Mouse (Mus musculus): ENCODE measurements around the gene Spata33. TPM values are rescaled to one million over a fixed set of nuclear protein-coding genes. Genes with fewer than 3 reads are reported as not detected.
"Not testable (repeated sequence)": the region's sequence is repeated elsewhere in the genome, so short reads cannot be mapped to it uniquely, and the experiment has no call there.

Spata33 gene
- polyA plus RNA-seq, 1 experiment from 2014 or later: 3.1 TPM

DNA sequence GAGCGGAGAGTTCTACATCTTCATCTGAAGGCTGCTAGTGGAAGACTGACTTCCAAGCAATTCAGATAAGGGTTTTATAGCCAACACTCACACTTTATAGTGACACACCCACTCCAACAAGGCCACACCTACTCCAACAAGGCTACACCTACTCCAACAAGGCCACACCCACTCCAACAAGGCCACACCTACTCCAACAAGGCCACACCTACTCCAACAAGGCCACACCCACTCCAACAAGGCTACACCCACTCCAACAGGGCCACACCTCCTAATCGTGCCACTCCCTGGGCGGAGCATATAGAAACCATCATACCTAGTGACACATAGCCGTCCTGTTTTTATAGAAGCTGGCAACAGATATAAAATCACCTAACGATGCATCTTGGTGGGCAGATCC lies 15.6 kb upstream of the Spata33 start:
- H3K4me2 ChIP-seq (ENCODE audit: low read length); H3K27ac ChIP-seq (ENCODE audit: low read depth); DNase-seq (ENCODE audit: low spot score); H3K9me3 ChIP-seq (ENCODE audit: control insufficient read depth, low read length); H3K9ac ChIP-seq (ENCODE audit: low read length); ATAC-seq (replicated peaks; ENCODE audit: low FRiP score, low TSS enrichment, low read depth); H3K36me3 ChIP-seq (ENCODE audit: control insufficient read depth, insufficient read depth, low read length); H3K4me1 ChIP-seq (replicated peaks; ENCODE audit: control insufficient read depth, insufficient read depth, low read length); H3K4me3 ChIP-seq (ENCODE audit: low read depth, low read length); H3K27me3 ChIP-seq (replicated peaks; ENCODE audit: control insufficient read depth, insufficient read depth, low read length): not testable (repeated sequence)
- 74% methylated on average over 5 of the region's 5 CpGs for WGBS

DNA sequence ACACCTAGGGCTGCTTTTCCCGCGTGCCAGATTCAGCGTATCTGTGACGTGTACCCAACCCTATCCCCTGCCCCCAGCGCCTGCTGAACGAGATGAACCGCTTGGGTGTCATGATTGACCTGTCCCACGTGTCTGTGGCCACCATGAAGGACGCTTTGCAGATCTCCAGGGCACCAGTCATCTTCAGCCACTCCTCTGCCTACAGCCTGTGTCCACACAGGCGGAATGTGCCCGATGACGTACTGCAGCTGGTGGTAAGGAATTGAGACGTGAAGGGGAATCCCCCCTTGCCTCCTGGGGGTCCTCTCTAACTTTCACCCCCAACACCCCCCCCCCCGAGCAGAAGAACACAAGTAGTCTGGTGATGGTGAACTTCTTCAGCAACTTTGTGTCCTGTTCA lies 12.8 kb upstream of the Spata33 start:
- Histone ChIP-seq H3K4me2 (ENCODE audit: low read length) (no peak overlapping the region), H3K4me1 (replicated peaks; ENCODE audit: control insufficient read depth, insufficient read depth, low read length) (no peaks in the 10 kb centered on the region), H3K9me3 (ENCODE audit: control insufficient read depth, low read length) (no peaks in the 10 kb centered on the region), H3K4me3 (ENCODE audit: low read depth, low read length) (no peak overlapping the region), H3K9ac (ENCODE audit: low read length) (no peak overlapping the region), H3K27ac (ENCODE audit: low read depth) (no peak overlapping the region), H3K36me3 (ENCODE audit: control insufficient read depth, insufficient read depth, low read length) (no peaks in the 10 kb centered on the region; the same call in 1 of the 2 replicates), H3K27me3 (replicated peaks; ENCODE audit: control insufficient read depth, insufficient read depth, low read length) (no peaks in the 10 kb centered on the region)
- WGBS: 58% methylated on average over 14 of the region's 14 CpGs
- ATAC-seq (replicated peaks; ENCODE audit: low FRiP score, low TSS enrichment, low read depth) (no peak), DNase-seq (ENCODE audit: low spot score) (no peak)

DNA sequence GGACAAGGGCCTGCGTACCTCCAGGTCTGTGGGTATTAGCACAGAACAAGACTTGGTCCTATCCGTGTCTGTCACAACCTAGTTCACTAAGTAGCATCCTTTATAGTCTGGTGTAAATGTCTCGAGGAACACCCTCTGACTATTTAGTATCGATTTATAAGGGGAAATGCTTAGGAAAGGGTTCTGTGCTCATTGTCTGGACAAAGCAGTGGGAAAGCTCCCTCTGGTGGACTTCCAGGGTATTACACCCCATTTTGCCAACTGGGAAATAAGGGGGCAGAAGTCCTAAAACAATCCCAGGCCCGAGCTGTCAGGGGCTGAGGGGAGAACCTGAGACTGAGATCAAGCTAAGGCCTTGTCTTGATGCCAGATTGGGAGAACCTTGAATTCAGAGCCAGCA lies 10.3 kb upstream of the Spata33 start:
- Histone ChIP-seq H3K27me3 (replicated peaks; ENCODE audit: control insufficient read depth, insufficient read depth, low read length) (no peaks in the 10 kb centered on the region), H3K4me1 (replicated peaks; ENCODE audit: control insufficient read depth, insufficient read depth, low read length) (no peaks in the 10 kb centered on the region), H3K36me3 (ENCODE audit: control insufficient read depth, insufficient read depth, low read length) (peaks cover 20% of the 10 kb centered on the region), H3K9ac (ENCODE audit: low read length) (no peak overlapping the region), H3K4me2 (ENCODE audit: low read length) (no peak overlapping the region), H3K9me3 (ENCODE audit: control insufficient read depth, low read length) (no peaks in the 10 kb centered on the region), H3K27ac (ENCODE audit: low read depth) (no peak overlapping the region), H3K4me3 (ENCODE audit: low read depth, low read length) (no peak overlapping the region)
- DNase-seq (ENCODE audit: low spot score) (peak; percentile 95), ATAC-seq (replicated peaks; ENCODE audit: low FRiP score, low TSS enrichment, low read depth) (no peak)
- 30% methylated on average over 5 of the region's 5 CpGs for WGBS

DNA sequence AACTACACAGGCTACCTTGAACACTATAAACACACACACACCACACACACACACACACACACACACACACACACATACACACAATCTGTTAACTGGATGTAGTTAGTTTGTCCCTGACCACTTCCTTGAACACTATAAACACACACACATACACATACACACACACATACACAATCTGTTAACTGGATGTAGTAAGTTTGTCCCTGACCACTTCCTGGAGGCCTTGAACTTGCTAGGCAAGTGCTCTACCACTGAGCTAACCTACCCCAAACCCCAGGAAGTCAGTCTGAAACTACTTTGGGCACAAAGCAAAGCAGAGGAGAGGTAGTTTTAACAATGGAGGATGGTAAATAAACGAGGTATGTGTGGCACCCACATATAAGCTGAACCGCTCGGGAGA lies 9.1 kb upstream of the Spata33 start:
- Histone ChIP-seq H3K27ac (ENCODE audit: low read depth) (no peak overlapping the region), H3K36me3 (ENCODE audit: control insufficient read depth, insufficient read depth, low read length) (peaks cover 33% of the 10 kb centered on the region), H3K4me2 (ENCODE audit: low read length) (no peak overlapping the region), H3K9ac (ENCODE audit: low read length) (no peak overlapping the region), H3K27me3 (replicated peaks; ENCODE audit: control insufficient read depth, insufficient read depth, low read length) (no peaks in the 10 kb centered on the region), H3K9me3 (ENCODE audit: control insufficient read depth, low read length) (no peaks in the 10 kb centered on the region), H3K4me1 (replicated peaks; ENCODE audit: control insufficient read depth, insufficient read depth, low read length) (no peaks in the 10 kb centered on the region), H3K4me3 (ENCODE audit: low read depth, low read length) (no peak overlapping the region)
- DNase-seq (ENCODE audit: low spot score) (no peak), ATAC-seq (replicated peaks; ENCODE audit: low FRiP score, low TSS enrichment, low read depth) (no peak)
- WGBS: 81% methylated on average over 3 of the region's 3 CpGs

DNA sequence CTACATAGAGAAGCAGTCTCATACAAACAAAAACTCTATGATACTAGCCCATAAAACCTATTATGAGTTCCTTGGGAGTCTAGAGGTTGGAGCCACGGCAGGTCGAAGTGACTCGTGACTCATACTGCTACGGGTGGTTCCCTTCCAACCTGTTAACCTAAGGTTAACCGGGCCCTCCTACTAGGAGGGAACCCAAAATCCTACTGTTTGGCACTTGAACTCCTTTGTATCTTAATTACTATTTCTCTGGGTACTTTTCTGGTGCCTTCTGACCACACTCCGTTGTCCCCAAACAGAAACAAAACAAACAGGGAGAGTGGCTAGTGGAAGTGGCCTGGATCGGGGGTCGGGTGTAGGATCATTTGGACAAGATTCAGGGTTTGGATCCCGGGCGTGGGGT lies 756 bp upstream of the Spata33 start:
- ATAC-seq (replicated peaks; ENCODE audit: low FRiP score, low TSS enrichment, low read depth): no peak
- H3K4me3 ChIP-seq (ENCODE audit: low read depth, low read length): peak overlapping the region; percentile 77
- no peak overlapping the region for H3K27ac ChIP-seq (ENCODE audit: low read depth)
- H3K9me3 ChIP-seq (ENCODE audit: control insufficient read depth, low read length): no peaks in the 10 kb centered on the region
- peak overlapping the region; percentile 95 for H3K4me2 ChIP-seq (ENCODE audit: low read length)
- no peak for DNase-seq (ENCODE audit: low spot score)
- H3K27me3 ChIP-seq (replicated peaks; ENCODE audit: control insufficient read depth, insufficient read depth, low read length): no peaks in the 10 kb centered on the region
- peaks cover 34% of the 10 kb centered on the region for H3K36me3 ChIP-seq (ENCODE audit: control insufficient read depth, insufficient read depth, low read length)
- H3K4me1 ChIP-seq (replicated peaks; ENCODE audit: control insufficient read depth, insufficient read depth, low read length): peaks cover 17% of the 10 kb centered on the region
- peak overlapping the region; percentile 96 for H3K9ac ChIP-seq (ENCODE audit: low read length)
- WGBS: 44% methylated on average over 10 of the region's 10 CpGs

DNA sequence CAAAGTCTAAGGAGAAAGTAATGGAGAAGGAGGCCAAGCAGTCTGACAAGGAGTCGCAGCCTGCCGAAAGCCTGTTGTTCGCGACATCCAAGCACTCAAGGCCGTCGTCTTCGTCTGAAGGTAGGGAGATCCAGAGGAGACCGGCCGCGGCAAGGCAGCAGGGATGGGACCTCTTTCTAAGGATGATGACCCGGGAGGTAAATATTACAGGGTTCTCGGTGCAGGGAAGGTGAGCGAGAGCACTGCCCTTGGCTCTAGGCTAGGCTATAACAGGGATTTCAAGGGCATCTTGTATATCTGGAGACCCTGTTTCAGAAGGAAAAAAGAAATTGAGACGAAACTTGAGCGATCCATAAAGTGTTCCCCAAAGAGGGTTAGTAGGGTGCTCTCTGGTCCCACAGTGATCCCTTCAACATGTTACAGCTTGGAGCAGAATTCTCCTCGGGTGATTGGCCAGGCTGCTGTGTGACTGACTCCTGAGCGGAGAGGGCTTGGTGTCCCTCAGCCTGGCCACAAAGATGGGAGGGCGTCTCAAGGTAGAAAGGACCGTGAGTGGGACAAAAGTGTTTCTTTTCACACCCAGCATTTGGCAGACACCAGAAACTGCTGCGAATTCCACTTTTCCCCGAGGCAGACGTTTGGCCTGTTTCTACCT lies 613 bp downstream of the Spata33 start:
- Histone ChIP-seq H3K27me3 (replicated peaks; ENCODE audit: control insufficient read depth, insufficient read depth, low read length) (no peaks in the 10 kb centered on the region), H3K4me1 (replicated peaks; ENCODE audit: control insufficient read depth, insufficient read depth, low read length) (peaks cover 17% of the 10 kb centered on the region), H3K9ac (ENCODE audit: low read length) (peak overlapping the region; percentile 96), H3K4me3 (ENCODE audit: low read depth, low read length) (peak overlapping the region; percentile 77), H3K9me3 (ENCODE audit: control insufficient read depth, low read length) (no peaks in the 10 kb centered on the region), H3K36me3 (ENCODE audit: control insufficient read depth, insufficient read depth, low read length) (peaks cover 20% of the 10 kb centered on the region), H3K4me2 (ENCODE audit: low read length) (peak overlapping the region; percentile 95), H3K27ac (ENCODE audit: low read depth) (peak overlapping the region; percentile 29; the same call in 1 of the 2 replicates)
- ATAC-seq (replicated peaks; ENCODE audit: low FRiP score, low TSS enrichment, low read depth) (peak; percentile 20), DNase-seq (ENCODE audit: low spot score) (no peak)
- 12% methylated on average over 22 of the region's 22 CpGs for WGBS

DNA sequence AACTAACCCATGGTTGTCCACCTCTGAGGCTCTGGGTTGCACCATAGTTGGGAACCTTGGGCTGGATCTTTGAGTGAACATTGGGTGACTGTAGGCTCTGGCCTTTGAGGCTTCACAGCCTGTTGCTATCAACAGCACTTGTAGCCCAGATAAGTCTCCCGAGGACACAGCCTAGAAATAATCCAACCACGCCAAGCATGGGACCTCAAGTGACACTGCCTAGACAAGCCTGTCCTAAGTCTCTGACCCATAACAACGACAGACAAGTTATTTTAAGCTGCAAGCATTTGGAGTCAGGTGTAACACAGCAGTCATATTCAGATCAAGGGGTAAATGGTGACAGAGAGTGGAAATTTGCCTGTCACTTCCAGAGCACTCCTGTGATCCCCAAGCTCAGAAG lies 2.8 kb downstream of the Spata33 start:
- H3K36me3 ChIP-seq (ENCODE audit: control insufficient read depth, insufficient read depth, low read length): no peaks in the 10 kb centered on the region; the same call in 1 of the 2 replicates
- no peaks in the 10 kb centered on the region for H3K27me3 ChIP-seq (replicated peaks; ENCODE audit: control insufficient read depth, insufficient read depth, low read length)
- ATAC-seq (replicated peaks; ENCODE audit: low FRiP score, low TSS enrichment, low read depth) (no peak), DNase-seq (ENCODE audit: low spot score) (no peak)
- peaks cover 17% of the 10 kb centered on the region for H3K4me1 ChIP-seq (replicated peaks; ENCODE audit: control insufficient read depth, insufficient read depth, low read length)
- H3K4me3 ChIP-seq (ENCODE audit: low read depth, low read length): no peak overlapping the region
- WGBS: 78% methylated on average over 3 of the region's 3 CpGs
- H3K4me2 ChIP-seq (ENCODE audit: low read length): no peak overlapping the region
- no peak overlapping the region for H3K9ac ChIP-seq (ENCODE audit: low read length)
- no peak overlapping the region for H3K27ac ChIP-seq (ENCODE audit: low read depth)
- no peaks in the 10 kb centered on the region for H3K9me3 ChIP-seq (ENCODE audit: control insufficient read depth, low read length)

DNA sequence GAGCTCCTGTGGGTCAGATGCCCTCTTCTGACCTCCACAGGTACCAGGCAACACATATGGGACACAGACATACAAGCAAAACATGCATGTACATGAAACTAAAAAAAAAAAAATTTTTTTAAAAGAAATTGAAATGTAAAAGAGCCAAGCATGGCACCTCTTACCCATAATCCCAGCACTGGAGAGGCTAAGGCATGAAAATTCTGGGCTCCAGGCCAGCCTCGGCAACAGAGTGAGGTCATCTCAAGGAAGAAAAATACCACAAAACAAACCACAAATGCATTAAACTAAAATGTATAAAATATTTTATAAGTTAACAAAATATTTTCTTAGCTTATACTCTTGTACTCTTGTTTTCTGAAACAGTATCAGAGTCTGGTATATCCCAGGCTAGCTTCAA lies 8.3 kb downstream of the Spata33 start:
- Histone ChIP-seq H3K4me2 (ENCODE audit: low read length) (no peak overlapping the region), H3K4me3 (ENCODE audit: low read depth, low read length) (no peak overlapping the region), H3K9me3 (ENCODE audit: control insufficient read depth, low read length) (no peaks in the 10 kb centered on the region), H3K27ac (ENCODE audit: low read depth) (no peak overlapping the region), H3K27me3 (replicated peaks; ENCODE audit: control insufficient read depth, insufficient read depth, low read length) (no peaks in the 10 kb centered on the region), H3K9ac (ENCODE audit: low read length) (no peak overlapping the region), H3K36me3 (ENCODE audit: control insufficient read depth, insufficient read depth, low read length) (no peaks in the 10 kb centered on the region), H3K4me1 (replicated peaks; ENCODE audit: control insufficient read depth, insufficient read depth, low read length) (peaks cover 12% of the 10 kb centered on the region)
- DNase-seq (ENCODE audit: low spot score) (no peak), ATAC-seq (replicated peaks; ENCODE audit: low FRiP score, low TSS enrichment, low read depth) (no peak)
- WGBS: 72% methylated on average over 1 of the region's 1 CpGs
